Mouse (Mus musculus) olfactory bulb, adult 2 months (tissue): Measurements from ENCODE around the gene Meltf.

ENCODE experiments used
- CTCF ChIP-seq: fragments of 200-500 bp; IDR thresholded peaks from 2 replicates; pipeline ENCODE4 v1.5.1; 2012; ENCODE audit warnings: low read depth, mild to moderate bottlenecking, low read length, moderate library complexity; ENCODE audit not compliant: insufficient read depth
- POLR2A ChIP-seq: fragments of 200-500 bp; IDR thresholded peaks from 2 replicates; pipeline ENCODE4 v1.6.1; 2012; ENCODE audit warnings: mild to moderate bottlenecking, low read depth, low read length, moderate library complexity; ENCODE audit not compliant: insufficient read depth

DNA sequence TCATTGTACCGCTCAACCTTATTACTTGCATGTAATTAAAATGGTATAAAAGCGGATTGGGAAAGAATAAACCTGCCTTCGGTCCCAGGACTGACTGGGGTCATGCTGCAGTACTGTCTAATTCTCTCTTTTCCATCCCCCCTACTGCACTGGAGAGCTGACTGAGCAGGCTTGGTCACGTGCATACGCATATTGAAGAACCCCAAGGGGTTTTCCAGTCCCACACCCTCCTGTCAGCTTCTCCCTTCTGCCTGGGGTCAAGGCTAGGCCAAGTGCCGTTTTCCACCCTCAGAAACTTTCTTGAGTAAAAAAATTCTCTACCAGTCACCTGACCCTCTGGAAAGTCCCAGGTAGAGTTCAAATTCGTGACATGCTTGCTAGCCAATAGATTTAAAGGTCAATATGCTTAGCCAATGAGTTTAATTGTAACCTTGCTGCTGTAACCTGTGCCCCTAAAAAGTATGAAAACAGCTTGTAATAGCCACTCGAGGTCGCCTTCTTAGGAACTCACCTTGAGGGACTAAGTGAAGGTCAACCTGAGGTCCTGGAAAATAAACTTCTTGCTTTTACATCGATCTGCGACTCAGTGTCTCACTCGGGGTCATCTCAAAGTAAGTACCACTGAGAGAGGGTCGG, 48.1 kb downstream of the Meltf start:
- TF ChIP-seq CTCF: no peak
- TF ChIP-seq POLR2A: no peak
